Mouse (Mus musculus) heart, postnatal 14 days (tissue): ENCODE results near the gene Opn5. TPM values are rescaled to one million over a fixed set of nuclear protein-coding genes. Genes with fewer than 3 reads are reported as not detected.

Experiments used
- total RNA-seq, 2 experiments: library from RNA; stranded (reverse); gene quantifications; 2 replicates each; pipeline ENCODE4 v1.2.3; 2021

The Opn5 gene
- total RNA-seq, 2 experiments from 2014 or later = not detected

Other genes with a start within 250 kb of the Opn5 start
- under 1 TPM; 0.26 to 0.27 TPM for gene Adgrf4, start 80.9 kb upstream of the Opn5 start, total RNA-seq
- under 1 TPM; 0.10 to 0.32 TPM for gene Adgrf2, start 130.8 kb upstream of the Opn5 start, total RNA-seq